Mouse (Mus musculus): ENCODE measurements at regions not wholly inside any gene's neighbourhood (a gene's known extent, or its start where the extent isn't known, plus 50 kb on each side); places are given as distances from the start of the nearest gene placed in this dataset.
A peak's percentile ranks its signal among the peaks of the same experiment; 100 is the strongest.

DNA sequence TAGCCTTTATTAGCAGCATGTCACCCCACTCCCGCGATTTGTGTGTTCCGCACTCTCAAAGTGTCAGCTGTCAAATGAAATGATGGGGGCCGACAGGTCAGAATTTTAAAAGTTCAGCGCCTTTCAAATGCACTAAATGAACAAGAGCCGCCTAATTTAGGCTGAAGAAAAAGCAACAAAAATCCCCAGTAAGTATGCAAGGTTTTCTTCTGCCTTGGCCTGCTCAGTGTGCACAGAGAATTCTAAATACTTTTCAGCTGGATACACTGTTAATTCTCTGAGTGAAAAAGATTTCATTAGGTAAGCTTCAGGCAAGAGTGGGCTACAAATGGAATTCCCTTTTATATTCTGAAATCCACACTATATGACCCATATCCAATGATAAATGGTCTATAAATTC is 125.9 kb upstream of the BC052040 start:
- no peak overlapping the region for H3K4me2 ChIP-seq (ENCODE audit: low read depth)
- TF ChIP-seq POLR2A (IDR thresholded peaks at IDR 0.05; ENCODE audit: insufficient read length, low read depth) (no peak), SRF (IDR thresholded peaks at IDR 0.05; ENCODE audit: control insufficient read depth, insufficient read length, low read depth) (no peak)
- H3K79me2 ChIP-seq (ENCODE audit: control insufficient read depth, insufficient read depth), result no peaks in the 10 kb centered on the region
- no peaks in the 10 kb centered on the region for H3K36me3 ChIP-seq (ENCODE audit: control insufficient read depth, insufficient read depth)
- no peak overlapping the region for H3K4me3 ChIP-seq
- no peak overlapping the region for H3ac ChIP-seq (ENCODE audit: control insufficient read depth, insufficient read length)
- H3K27me3 ChIP-seq (ENCODE audit: control insufficient read depth, insufficient read depth, insufficient read length), result no peaks in the 10 kb centered on the region

- no peak overlapping the region for H3ac ChIP-seq (ENCODE audit: control insufficient read depth, insufficient read length)
- H3K27me3 ChIP-seq (ENCODE audit: control insufficient read depth, insufficient read depth, insufficient read length), result no peaks in the 10 kb centered on the region
- no peaks in the 10 kb centered on the region for H3K79me2 ChIP-seq (ENCODE audit: control insufficient read depth, insufficient read depth)
- H3K36me3 ChIP-seq (ENCODE audit: control insufficient read depth, insufficient read depth), result no peaks in the 10 kb centered on the region
- H3K4me2 ChIP-seq (ENCODE audit: low read depth), result no peak overlapping the region
- TF ChIP-seq MYOG (IDR thresholded peaks at IDR 0.05; ENCODE audit: control insufficient read depth in 1 of 3, insufficient read depth in 1 of 3, insufficient read length in 2 of 3, low read depth in 2 of 3) (no peak), TCF3 (IDR thresholded peaks at IDR 0.05; ENCODE audit: insufficient read length, low read depth) (no peak), CEBPB (IDR thresholded peaks at IDR 0.05; ENCODE audit: insufficient read depth, poor library complexity, severe bottlenecking) (peak; percentile 58; the same call in 1 of the 2 replicates)
- no peak overlapping the region for H3K4me3 ChIP-seq
These were observed 125.0 kb upstream of the BC052040 start for GRCm38 (mm10) chr2:115456372-115457022.

DNA sequence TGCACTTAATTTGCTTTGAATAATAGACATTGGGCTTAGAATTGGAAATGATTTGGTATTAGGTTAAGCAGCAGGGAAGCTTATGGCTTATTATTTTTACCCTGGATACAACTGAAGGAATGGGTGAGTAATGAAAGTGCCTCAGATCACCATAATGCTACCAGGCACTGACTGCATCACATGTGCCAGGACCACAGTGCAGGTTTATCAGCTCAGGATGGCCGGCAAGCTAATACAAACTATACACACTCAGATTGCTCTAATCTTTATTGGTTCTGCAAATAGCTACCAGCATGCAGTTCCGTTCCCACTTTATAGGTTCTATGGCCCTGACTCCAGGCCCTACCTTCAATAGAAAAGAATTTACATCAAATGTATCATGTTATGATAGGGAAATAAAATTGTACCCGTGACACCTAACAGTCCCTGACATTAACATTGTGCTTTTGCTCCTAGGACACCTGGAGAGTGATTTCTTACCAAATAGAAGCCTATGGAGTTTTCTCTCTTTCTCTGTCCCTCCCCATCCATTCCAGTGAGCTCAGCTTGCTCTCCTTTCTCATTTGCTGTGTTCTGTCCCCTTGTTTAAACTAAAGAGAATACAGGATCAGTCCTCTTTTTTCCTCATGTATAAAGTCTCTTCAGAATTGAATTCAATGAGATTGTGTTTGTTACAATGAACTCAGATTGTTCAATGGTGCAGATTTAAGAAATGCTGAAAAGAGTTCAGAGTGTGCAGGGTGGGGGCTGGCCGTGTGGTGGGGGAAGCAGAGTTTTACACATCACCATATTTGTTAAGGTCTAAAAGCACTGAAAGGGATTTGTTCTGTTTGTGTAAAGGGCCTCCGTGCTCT is 121.3 kb upstream of the BC052040 start:
- no peaks in the 10 kb centered on the region for H3K79me2 ChIP-seq (ENCODE audit: control insufficient read depth, insufficient read depth)
- H3ac ChIP-seq (ENCODE audit: control insufficient read depth, insufficient read length), result no peak overlapping the region
- TF ChIP-seq POLR2AphosphoS2 (IDR thresholded peaks at IDR 0.05; ENCODE audit: insufficient read length, low read depth) (no peak), REST (IDR thresholded peaks at IDR 0.05; ENCODE audit: insufficient read depth, insufficient read length) (no peak), MYOD1 (IDR thresholded peaks at IDR 0.05; ENCODE audit: control insufficient read depth in 1 of 3, insufficient read length in 2 of 3, low read depth in 2 of 3) (no peak), POLR2A (IDR thresholded peaks at IDR 0.05; ENCODE audit: insufficient read length, low read depth) (no peak), SRF (IDR thresholded peaks at IDR 0.05; ENCODE audit: control insufficient read depth, insufficient read length, low read depth) (no peak), MYOG (IDR thresholded peaks at IDR 0.05; ENCODE audit: control insufficient read depth in 1 of 3, insufficient read depth in 1 of 3, insufficient read length in 2 of 3, low read depth in 2 of 3) (no peak), USF1 (IDR thresholded peaks at IDR 0.05; ENCODE audit: low read depth) (no peak)
- H3K27me3 ChIP-seq (ENCODE audit: control insufficient read depth, insufficient read depth, insufficient read length), result no peaks in the 10 kb centered on the region
- no peak overlapping the region for H3K4me2 ChIP-seq (ENCODE audit: low read depth)
- H3K36me3 ChIP-seq (ENCODE audit: control insufficient read depth, insufficient read depth), result no peaks in the 10 kb centered on the region
- H3K4me3 ChIP-seq, result no peak overlapping the region

DNA sequence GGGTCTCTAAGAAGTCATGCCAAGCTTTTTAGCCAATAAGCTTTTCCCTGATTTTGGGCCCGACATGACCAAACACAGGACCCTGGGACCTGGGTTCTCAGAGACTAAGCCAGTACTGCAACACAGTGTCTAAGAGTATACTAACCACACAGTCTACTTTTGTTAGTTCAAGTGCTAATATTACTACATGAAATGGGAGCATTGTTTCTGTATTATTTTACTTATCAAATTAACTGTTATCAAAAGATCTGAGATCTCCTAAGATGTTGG is 120.7 kb upstream of the BC052040 start:
- Histone ChIP-seq H3K4me3 (no peak overlapping the region), H3K4me2 (ENCODE audit: low read depth) (no peak overlapping the region), H3ac (ENCODE audit: control insufficient read depth, insufficient read length) (no peak overlapping the region), H3K27me3 (ENCODE audit: control insufficient read depth, insufficient read depth, insufficient read length) (no peaks in the 10 kb centered on the region), H3K36me3 (ENCODE audit: control insufficient read depth, insufficient read depth) (no peaks in the 10 kb centered on the region), H3K79me2 (ENCODE audit: control insufficient read depth, insufficient read depth) (no peaks in the 10 kb centered on the region)
- no peak for TF ChIP-seq TCF3 (IDR thresholded peaks at IDR 0.05; ENCODE audit: insufficient read length, low read depth)
- TF ChIP-seq SRF (IDR thresholded peaks at IDR 0.05; ENCODE audit: control insufficient read depth, insufficient read length, low read depth), result no peak
- TF ChIP-seq CEBPB (IDR thresholded peaks at IDR 0.05; ENCODE audit: insufficient read depth, poor library complexity, severe bottlenecking), result no peak
- no peak for TF ChIP-seq MYOD1 (IDR thresholded peaks at IDR 0.05; ENCODE audit: control insufficient read depth in 1 of 3, insufficient read length in 2 of 3, low read depth in 2 of 3)
- TF ChIP-seq TCF12 (IDR thresholded peaks at IDR 0.05; ENCODE audit: insufficient read depth, poor library complexity, severe bottlenecking), result no peak
- no peak for TF ChIP-seq E2F4 (IDR thresholded peaks at IDR 0.05; ENCODE audit: insufficient read depth)
- TF ChIP-seq POLR2A (IDR thresholded peaks at IDR 0.05; ENCODE audit: insufficient read length, low read depth), result no peak
- TF ChIP-seq REST (IDR thresholded peaks at IDR 0.05; ENCODE audit: insufficient read depth, insufficient read length), result no peak
- TF ChIP-seq MYOG (IDR thresholded peaks at IDR 0.05; ENCODE audit: control insufficient read depth in 1 of 3, insufficient read depth in 1 of 3, insufficient read length in 2 of 3, low read depth in 2 of 3), result no peak
- no peak for TF ChIP-seq USF1 (IDR thresholded peaks at IDR 0.05; ENCODE audit: low read depth)
- no peak for TF ChIP-seq MAX (IDR thresholded peaks at IDR 0.05; ENCODE audit: low read depth)
- TF ChIP-seq POLR2AphosphoS2 (IDR thresholded peaks at IDR 0.05; ENCODE audit: insufficient read length, low read depth), result no peak

DNA sequence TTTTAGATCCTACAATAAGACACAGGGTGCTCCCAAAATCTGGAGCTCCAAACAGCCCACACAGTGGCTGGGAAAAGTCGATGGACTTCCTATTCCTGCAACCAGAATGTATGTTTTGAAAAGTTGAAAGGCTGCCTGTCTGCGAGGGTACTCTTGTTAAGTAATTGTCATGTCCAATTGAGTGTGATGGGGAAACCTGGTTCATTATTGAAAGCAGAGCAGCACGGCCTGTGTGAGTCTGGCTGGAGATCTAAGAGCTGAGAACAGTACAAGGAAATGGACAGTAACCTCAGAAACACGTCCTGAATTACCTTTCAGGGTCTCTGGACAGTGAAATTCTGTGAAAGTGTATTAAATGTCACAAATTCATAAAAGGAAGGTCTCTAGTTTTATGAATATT is 115.3 kb upstream of the BC052040 start:
- Histone ChIP-seq H3K79me2 (ENCODE audit: control insufficient read depth, insufficient read depth) (no peaks in the 10 kb centered on the region), H3K27me3 (ENCODE audit: control insufficient read depth, insufficient read depth, insufficient read length) (no peaks in the 10 kb centered on the region), H3K36me3 (ENCODE audit: control insufficient read depth, insufficient read depth) (no peaks in the 10 kb centered on the region), H3K4me3 (no peak overlapping the region), H3K4me2 (ENCODE audit: low read depth) (no peak overlapping the region), H3ac (ENCODE audit: control insufficient read depth, insufficient read length) (no peak overlapping the region)
- TF ChIP-seq USF1 (IDR thresholded peaks at IDR 0.05; ENCODE audit: low read depth) (no peak), REST (IDR thresholded peaks at IDR 0.05; ENCODE audit: insufficient read depth, insufficient read length) (no peak), POLR2AphosphoS2 (IDR thresholded peaks at IDR 0.05; ENCODE audit: insufficient read length, low read depth) (no peak), SRF (IDR thresholded peaks at IDR 0.05; ENCODE audit: control insufficient read depth, insufficient read length, low read depth) (no peak), TCF3 (IDR thresholded peaks at IDR 0.05; ENCODE audit: insufficient read length, low read depth) (no peak), MYOD1 (IDR thresholded peaks at IDR 0.05; ENCODE audit: control insufficient read depth in 1 of 3, insufficient read length in 2 of 3, low read depth in 2 of 3) (no peak), E2F4 (IDR thresholded peaks at IDR 0.05; ENCODE audit: insufficient read depth) (no peak)

Measured in myocyte (in vitro differentiated cells).